ENCODE assay signal across 7 mouse cellular contexts in the genomic region with DNA sequence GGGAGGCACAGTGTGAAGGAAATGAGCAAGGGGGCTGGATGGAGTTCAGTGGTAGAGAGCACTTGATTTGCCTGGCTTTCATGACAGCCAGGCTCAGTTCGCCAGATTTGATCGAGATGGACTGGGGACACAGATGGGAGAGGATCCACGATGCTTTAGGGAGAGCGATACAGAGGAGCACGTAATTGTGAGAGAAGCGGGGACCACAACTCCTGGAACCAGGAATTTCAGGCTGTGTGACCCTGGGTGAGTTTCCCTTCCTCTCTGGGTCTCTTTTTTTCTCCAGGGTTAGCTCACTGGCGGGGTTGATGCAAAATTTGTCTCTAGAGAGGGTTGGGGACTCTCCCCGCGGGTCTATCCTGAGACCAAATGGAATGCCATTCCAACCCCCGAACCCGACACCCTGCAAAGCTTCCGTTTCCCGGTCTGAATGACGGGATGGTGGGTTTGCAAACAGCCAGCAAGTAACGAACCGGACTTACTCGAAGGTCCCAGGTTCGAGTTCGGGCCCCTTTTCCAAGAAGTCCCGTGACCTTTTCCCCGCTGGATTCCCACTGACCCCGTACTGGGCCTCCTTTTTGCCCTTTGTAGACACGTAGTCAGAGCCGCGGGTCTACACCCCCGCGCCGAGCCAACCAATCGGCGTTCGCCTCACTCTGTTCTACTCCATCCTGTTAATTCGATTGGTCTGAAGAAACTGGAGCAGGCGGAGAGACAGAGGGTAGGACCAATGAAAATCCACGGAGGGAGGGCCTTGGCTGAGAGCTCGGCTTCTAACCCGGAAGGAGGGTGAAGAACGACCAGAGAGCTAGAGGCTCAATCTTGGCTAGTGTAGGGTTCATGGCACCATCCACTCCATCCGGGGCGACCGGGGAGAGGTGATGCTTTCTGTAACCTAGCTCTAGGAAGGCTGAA. TPM values are rescaled to one million over a fixed set of nuclear protein-coding genes. Genes with fewer than 3 reads are reported as not detected.
A peak's percentile ranks its signal among the peaks of the same experiment; 100 is the strongest.
DNase-seq lines count a peak whose midpoint lies in the region; ATAC-seq and TF ChIP-seq lines count a peak whose summit lies in the region.

No protein-coding gene starts in this region.

- no peak for TF ChIP-seq CTCF in intestine, postnatal 0 days (IDR thresholded peaks at IDR 0.05; ENCODE audit: low read depth)
- TF ChIP-seq CTCF in small intestine, adult 2 months (IDR thresholded peaks at IDR 0.05; ENCODE audit: extremely low read depth, insufficient read length, insufficient replicate concordance, low read depth, low read length) = no peak

- H3K4me1 ChIP-seq in embryonic facial prominence, embryonic 10.5 days = peaks cover 17% of the 10 kb centered on the region
- peaks cover 6% of the 10 kb centered on the region; the same call in 1 of the 2 replicates for H3K4me1 ChIP-seq in intestine, postnatal 0 days (replicated peaks; ENCODE audit: control insufficient read depth, insufficient read depth, low read length)
- peaks cover 12% of the 10 kb centered on the region for H3K4me1 ChIP-seq in midbrain, embryonic 12.5 days
- peaks cover 6% of the 10 kb centered on the region; the same call in 1 of the 2 replicates for H3K4me1 ChIP-seq in small intestine, adult 2 months (ENCODE audit: control insufficient read depth, insufficient read depth, insufficient read length, low read length)

- intact Hi-C loops in left cerebral cortex, postnatal 4 days (cut with DNase I) = no loop called here

- no peaks in the 10 kb centered on the region for H3K36me3 ChIP-seq in embryonic facial prominence, embryonic 10.5 days (replicated peaks)
- no peaks in the 10 kb centered on the region for H3K36me3 ChIP-seq in intestine, postnatal 0 days (ENCODE audit: control insufficient read depth, insufficient read depth)
- H3K36me3 ChIP-seq in midbrain, embryonic 12.5 days = no peaks in the 10 kb centered on the region
- no peaks in the 10 kb centered on the region for H3K36me3 ChIP-seq in small intestine, adult 2 months (ENCODE audit: control insufficient read depth, insufficient read depth, low read length)

- H3K9ac ChIP-seq in intestine, postnatal 0 days (ENCODE audit: low read depth, low read length) = peak overlapping the region; percentile 64
- H3K9ac ChIP-seq in midbrain, embryonic 12.5 days (replicated peaks) = peak overlapping the region; percentile 62

- 4% methylated on average over 40 of the region's 40 CpGs for WGBS in embryonic facial prominence, embryonic 10.5 days
- WGBS in intestine, postnatal 0 days = 3% methylated on average over 40 of the region's 40 CpGs
- WGBS in midbrain, embryonic 12.5 days = 4% methylated on average over 40 of the region's 40 CpGs
- 2% methylated on average over 40 of the region's 40 CpGs for WGBS in small intestine, adult 2 months

- peak; percentile 97 for DNase-seq in adrenal gland, postnatal 10 days
- peak; percentile 96 for DNase-seq in embryonic facial prominence, embryonic 10.5 days (ENCODE audit: low spot score)
- peak; percentile 98 for DNase-seq in gonadal fat pad, adult 2 months (ENCODE audit: low read depth)
- DNase-seq in left cerebral cortex, postnatal 4 days = peak; percentile 95

- no peaks in the 10 kb centered on the region; the same call in 1 of the 2 replicates for H3K9me3 ChIP-seq in embryonic facial prominence, embryonic 10.5 days
- no peaks in the 10 kb centered on the region for H3K9me3 ChIP-seq in intestine, postnatal 0 days (ENCODE audit: control insufficient read depth)
- H3K9me3 ChIP-seq in midbrain, embryonic 12.5 days = no peaks in the 10 kb centered on the region

- peak overlapping the region; percentile 75 for H3K4me2 ChIP-seq in intestine, postnatal 0 days (replicated peaks; ENCODE audit: low read depth)
- peak overlapping the region; percentile 59 for H3K4me2 ChIP-seq in midbrain, embryonic 12.5 days (replicated peaks)

- H3K27ac ChIP-seq in embryonic facial prominence, embryonic 10.5 days (replicated peaks) = peak overlapping the region; percentile 87
- H3K27ac ChIP-seq in intestine, postnatal 0 days (ENCODE audit: low read depth, low read length) = peak overlapping the region; percentile 95
- H3K27ac ChIP-seq in midbrain, embryonic 12.5 days (replicated peaks) = peak overlapping the region; percentile 70
- H3K27ac ChIP-seq in small intestine, adult 2 months (ENCODE audit: insufficient read depth, low read depth, low read length) = peak overlapping the region; percentile 99

- peak; percentile 99 for ATAC-seq in intestine, postnatal 0 days
- peak; percentile 100 for ATAC-seq in midbrain, embryonic 12.5 days (ENCODE audit: low FRiP score, low read depth)

- H3K27me3 ChIP-seq in embryonic facial prominence, embryonic 10.5 days (replicated peaks; ENCODE audit: low read depth, poor library complexity, severe bottlenecking) = no peaks in the 10 kb centered on the region
- no peaks in the 10 kb centered on the region for H3K27me3 ChIP-seq in intestine, postnatal 0 days (replicated peaks; ENCODE audit: control insufficient read depth, insufficient read depth, low read length)
- no peaks in the 10 kb centered on the region; the same call in 1 of the 2 replicates for H3K27me3 ChIP-seq in midbrain, embryonic 12.5 days
- H3K27me3 ChIP-seq in small intestine, adult 2 months (ENCODE audit: control insufficient read depth, insufficient read depth, low read length) = no peaks in the 10 kb centered on the region

- peak overlapping the region; percentile 63 for H3K4me3 ChIP-seq in embryonic facial prominence, embryonic 10.5 days
- peak overlapping the region; percentile 52 for H3K4me3 ChIP-seq in intestine, postnatal 0 days (ENCODE audit: low read depth, low read length)
- H3K4me3 ChIP-seq in midbrain, embryonic 12.5 days = peak overlapping the region; percentile 57
- peak overlapping the region; percentile 81 for H3K4me3 ChIP-seq in small intestine, adult 2 months (ENCODE audit: low read depth, low read length)

- peak; percentile 97 for TF ChIP-seq POLR2A in small intestine, adult 2 months (IDR thresholded peaks at IDR 0.05; ENCODE audit: low read depth, low read length)

RNA-seq across cellular contexts. Expression of gene Isoc2b, which starts 4.2 kb away (rescaled TPM):
- 10 to 100 TPM in 1 of 2 experiments, 1 to 10 TPM in 1; 6.8 to 13.3 TPM for total RNA-seq in adrenal gland, postnatal 10 days (2021)
- 2.6 and 4.1 TPM in 2 replicates for polyA plus RNA-seq in embryonic facial prominence, embryonic 10.5 days (2016; fragmentation: Nextera tagmentation; extraction: Ambion mirVana)
- polyA plus RNA-seq in gonadal fat pad, adult 2 months (2012; rRNA removed) = 34.9 and 45.7 TPM in 2 replicates
- polyA plus RNA-seq in intestine, postnatal 0 days (2015; fragmentation: Nextera tagmentation; extraction: Ambion mirVana) = 12.5 and 15.5 TPM in 2 replicates
- total RNA-seq in left cerebral cortex, postnatal 4 days (2021) = 1 to 10 TPM; 1.2 to 1.9 TPM
- 4.6 and 5.1 TPM in 2 replicates for polyA plus RNA-seq in midbrain, embryonic 12.5 days (2016; fragmentation: Nextera tagmentation; extraction: Ambion mirVana)
- polyA plus RNA-seq in small intestine, adult 2 months (2012; rRNA removed) = 12.4 and 18.9 TPM in 2 replicates

RNA-seq across cellular contexts. Expression of gene Isoc2a, which starts 11.1 kb away (rescaled TPM):
- 10 to 100 TPM; 52.8 to 56.8 TPM for total RNA-seq in adrenal gland, postnatal 10 days (2021)
- 0.68 and 0.86 TPM in 2 replicates for polyA plus RNA-seq in embryonic facial prominence, embryonic 10.5 days (2016; fragmentation: Nextera tagmentation; extraction: Ambion mirVana)
- 26.4 and 35.4 TPM in 2 replicates for polyA plus RNA-seq in gonadal fat pad, adult 2 months (2012; rRNA removed)
- 1.3 and 1.6 TPM in 2 replicates for polyA plus RNA-seq in intestine, postnatal 0 days (2015; fragmentation: Nextera tagmentation; extraction: Ambion mirVana)
- 1 to 10 TPM; 6.2 to 6.5 TPM for total RNA-seq in left cerebral cortex, postnatal 4 days (2021)
- 0.68 and 0.80 TPM in 2 replicates for polyA plus RNA-seq in midbrain, embryonic 12.5 days (2016; fragmentation: Nextera tagmentation; extraction: Ambion mirVana)
- 13.4 and 15.5 TPM in 2 replicates for polyA plus RNA-seq in small intestine, adult 2 months (2012; rRNA removed)

RNA-seq across cellular contexts. Expression of gene Shisa7, which starts 21.3 kb away (rescaled TPM):
- total RNA-seq in adrenal gland, postnatal 10 days (2021) = 1 to 10 TPM; 1.3 to 3.1 TPM
- polyA plus RNA-seq in embryonic facial prominence, embryonic 10.5 days (2016; fragmentation: Nextera tagmentation; extraction: Ambion mirVana) = 0.23 and 0.35 TPM in 2 replicates
- polyA plus RNA-seq in gonadal fat pad, adult 2 months (2012; rRNA removed) = 1.2 and 2.3 TPM in 2 replicates
- 0.07 and 0.09 TPM in 2 replicates for polyA plus RNA-seq in intestine, postnatal 0 days (2015; fragmentation: Nextera tagmentation; extraction: Ambion mirVana)
- 100 to 1,000 TPM; 112 to 126 TPM for total RNA-seq in left cerebral cortex, postnatal 4 days (2021)
- 3.3 and 4.7 TPM in 2 replicates for polyA plus RNA-seq in midbrain, embryonic 12.5 days (2016; fragmentation: Nextera tagmentation; extraction: Ambion mirVana)
- 0.48 and 0.83 TPM in 2 replicates for polyA plus RNA-seq in small intestine, adult 2 months (2012; rRNA removed)

RNA-seq across cellular contexts. Expression of gene Gm36210, which starts 40.5 kb away (rescaled TPM):
- not detected for total RNA-seq in adrenal gland, postnatal 10 days (2021)
- polyA plus RNA-seq in embryonic facial prominence, embryonic 10.5 days (2016; fragmentation: Nextera tagmentation; extraction: Ambion mirVana) = 0.22 TPM in 1 of 2 replicates, not detected in the other
- 0.09 TPM in 1 of 2 replicates, not detected in the other for polyA plus RNA-seq in gonadal fat pad, adult 2 months (2012; rRNA removed)
- polyA plus RNA-seq in intestine, postnatal 0 days (2015; fragmentation: Nextera tagmentation; extraction: Ambion mirVana) = not detected in 2 replicates
- under 1 TPM; 0.50 to 0.74 TPM for total RNA-seq in left cerebral cortex, postnatal 4 days (2021)
- not detected in 2 replicates for polyA plus RNA-seq in midbrain, embryonic 12.5 days (2016; fragmentation: Nextera tagmentation; extraction: Ambion mirVana)
- polyA plus RNA-seq in small intestine, adult 2 months (2012; rRNA removed) = not detected in 2 replicates

RNA-seq across cellular contexts. Expression of gene Zfp628, which starts 49.2 kb away (rescaled TPM):
- total RNA-seq in adrenal gland, postnatal 10 days (2021) = 10 to 100 TPM; 14.7 to 16.4 TPM
- polyA plus RNA-seq in embryonic facial prominence, embryonic 10.5 days (2016; fragmentation: Nextera tagmentation; extraction: Ambion mirVana) = 4.5 and 4.6 TPM in 2 replicates
- 6.9 and 10.2 TPM in 2 replicates for polyA plus RNA-seq in gonadal fat pad, adult 2 months (2012; rRNA removed)
- polyA plus RNA-seq in intestine, postnatal 0 days (2015; fragmentation: Nextera tagmentation; extraction: Ambion mirVana) = 2.9 TPM in 2 replicates
- 10 to 100 TPM; 21.1 to 21.4 TPM for total RNA-seq in left cerebral cortex, postnatal 4 days (2021)
- polyA plus RNA-seq in midbrain, embryonic 12.5 days (2016; fragmentation: Nextera tagmentation; extraction: Ambion mirVana) = 4.7 and 4.9 TPM in 2 replicates
- 15.7 and 41.4 TPM in 2 replicates for polyA plus RNA-seq in small intestine, adult 2 months (2012; rRNA removed)

Comparison
In these comparisons a context has a peak if more than half of its experiments do, and no peak if none do; other contexts are left out.
1. Peak in every context shown above with its lines: DNase-seq, ATAC-seq, H3K4me3 ChIP-seq and H3K27ac ChIP-seq.